Mouse (Mus musculus) forebrain, embryonic 11.5 days (tissue): ENCODE data around the gene Scaf4. TPM values are rescaled to one million over a fixed set of nuclear protein-coding genes. Genes with fewer than 3 reads are reported as not detected.

Experiments used
- ATAC-seq: fragments of 200-750 bp; cut with Nextera tagmentation; replicated peaks from 2 replicates; pipeline ENCODE4 v1.8.0; 2017; ENCODE audit warnings: moderate TSS enrichment; ENCODE audit not compliant: low FRiP score
- DNase-seq: peaks from one replicate; pipeline ENCODE4 v3.0.0-alpha.2; 2017; ENCODE audit warnings: low spot score
- H3K27ac ChIP-seq: fragments of 300-500 bp; sonication (generic); 2 replicates; pipeline ENCODE4 v1.5.1; 2014; ENCODE audit warnings: low read depth, low read length
- H3K27me3 ChIP-seq: fragments of 300-500 bp; sonication (generic); 2 replicates; pipeline ENCODE4 v1.6.1; 2014; ENCODE audit warnings: mild to moderate bottlenecking, low read length, mixed read lengths; ENCODE audit not compliant: control insufficient read depth, insufficient read depth
- H3K36me3 ChIP-seq: fragments of 300-500 bp; sonication (generic); 2 replicates; pipeline ENCODE4 v1.6.1; 2014; ENCODE audit warnings: mild to moderate bottlenecking, low read length, moderate library complexity, mixed read lengths; ENCODE audit not compliant: control insufficient read depth, insufficient read depth
- H3K4me1 ChIP-seq: fragments of 300-500 bp; sonication (generic); replicated peaks from 2 replicates; pipeline ENCODE4 v1.6.1; 2014; ENCODE audit warnings: low read length, mixed read lengths; ENCODE audit not compliant: control insufficient read depth, insufficient read depth
- H3K4me2 ChIP-seq: fragments of 300-500 bp; sonication (generic); 2 replicates; pipeline ENCODE4 v1.6.1; 2014; ENCODE audit warnings: low read depth, mild to moderate bottlenecking, low read length, moderate library complexity, mixed read lengths; ENCODE audit not compliant: severe bottlenecking
- H3K4me3 ChIP-seq: fragments of 300-500 bp; sonication (generic); 2 replicates; pipeline ENCODE4 v1.5.1; 2014; ENCODE audit warnings: low read depth, low read length
- H3K9ac ChIP-seq: fragments of 300-500 bp; sonication (generic); 2 replicates; pipeline ENCODE4 v1.6.1; 2014; ENCODE audit warnings: low read length
- H3K9me3 ChIP-seq: fragments of 300-500 bp; sonication (generic); 2 replicates; pipeline ENCODE4 v1.6.1; 2016; ENCODE audit warnings: low read length, mixed read lengths; ENCODE audit not compliant: control insufficient read depth
- WGBS: fragments of 180-500 bp; shearing (Covaris S2); extraction: QIAGEN DNeasy Blood & Tissue Kit; methylation state at CpG from one replicate; pipeline ENCODE4 v1.1.7; 2014; 5-methylcytosine and 5-hydroxymethylcytosine counted together
- polyA plus RNA-seq: library from polyadenylated mRNA; unstranded; fragments of >200 nt; fragmentation: Nextera tagmentation; extraction: Ambion mirVana; gene quantifications from 2 replicates; pipeline ENCODE4 v1.2.1, GENCODE M21; 2014

The Scaf4 gene
- 43.0 and 43.3 TPM in 2 replicates for polyA plus RNA-seq

DNA sequence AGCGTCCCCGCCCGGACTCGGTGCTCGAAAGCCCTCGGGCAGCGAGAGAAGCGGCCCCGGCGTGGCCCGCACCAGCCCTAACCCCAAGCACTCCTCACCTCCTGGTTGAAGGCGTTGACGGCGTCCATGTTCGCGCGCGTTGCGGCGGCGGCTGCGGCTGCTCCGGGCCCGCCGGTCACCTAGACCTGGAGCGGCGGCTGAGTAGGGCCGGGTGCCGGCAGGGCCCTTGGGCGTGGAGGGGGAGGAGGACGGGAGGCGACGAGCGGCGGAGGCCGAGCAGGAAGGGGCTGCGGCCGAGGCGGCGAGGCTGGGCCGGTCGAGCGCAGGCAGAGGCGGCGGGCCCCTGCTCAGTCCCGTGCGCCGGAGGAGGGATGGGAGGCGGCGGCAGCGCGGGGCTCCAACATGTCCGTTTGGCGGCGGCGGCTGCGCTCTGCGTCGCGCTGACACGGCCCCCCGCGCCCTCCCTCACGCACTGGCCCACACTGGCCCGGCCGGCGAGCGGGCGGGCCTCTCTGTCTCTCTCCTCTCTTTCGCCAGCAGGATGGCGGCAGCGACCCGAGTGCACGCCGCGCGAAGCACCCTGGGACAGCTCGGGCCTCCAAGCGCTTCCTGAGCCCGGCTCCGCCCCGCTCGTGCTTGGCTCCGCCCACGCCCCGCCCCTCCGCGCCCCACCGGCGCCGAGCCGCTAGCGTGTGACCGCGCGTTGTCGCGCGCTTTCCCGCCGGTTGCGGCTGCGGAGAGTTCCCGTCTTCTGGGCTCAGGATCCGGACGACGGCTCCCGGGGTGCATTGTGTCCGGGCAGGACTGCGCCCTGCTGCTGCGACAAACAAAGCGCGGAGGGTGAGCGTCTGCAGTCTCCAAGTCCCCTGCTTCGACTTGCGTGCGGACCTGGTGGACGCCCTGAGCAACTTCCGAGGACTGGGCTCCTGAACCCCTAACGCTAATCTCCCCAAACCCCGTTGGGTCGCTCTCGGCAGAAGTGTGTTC is at the start of gene Scaf4:
TSS of gene Scaf4 (minus strand) at position 599 of the 987 bp plus-strand sequence.
- H3K27ac ChIP-seq, result peak within 1 kb of the TSS; percentile 93
- H3K36me3 ChIP-seq, result no peaks in the 10 kb centered on the region; the same call in 1 of the 2 replicates
- peak; percentile 97 for ATAC-seq
- no peaks in the 10 kb centered on the region for H3K9me3 ChIP-seq
- H3K4me3 ChIP-seq, result peak within 1 kb of the TSS; percentile 99
- H3K4me2 ChIP-seq, result peak within 1 kb of the TSS; percentile 74
- WGBS, result under 1% methylated on average over 91 of the region's 123 CpGs
- DNase-seq, result peak; percentile 98
- peak within 1 kb of the TSS; percentile 98 for H3K9ac ChIP-seq
- no peaks in the 10 kb centered on the region for H3K27me3 ChIP-seq
- H3K4me1 ChIP-seq, result peaks cover 6% of the 10 kb centered on the region

DNA sequence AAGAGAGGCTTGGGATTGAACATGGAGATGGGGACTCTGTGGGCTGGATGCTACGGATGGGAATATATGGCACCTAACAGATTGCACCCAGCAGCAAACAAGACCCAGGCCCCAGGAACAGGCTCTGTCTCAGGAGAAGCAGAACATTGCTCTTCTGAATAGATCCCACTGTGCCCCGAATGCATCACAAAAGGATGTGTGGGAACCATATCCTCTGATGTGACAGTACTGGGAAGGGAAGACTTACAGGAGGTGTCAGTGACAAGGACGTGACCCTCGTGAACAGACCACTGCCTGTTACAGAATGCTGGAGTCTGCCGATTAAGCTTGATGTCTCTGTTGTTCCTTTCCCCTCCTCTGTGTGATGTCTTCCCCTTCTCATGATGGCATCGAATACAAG is 48.2 kb upstream of the Scaf4 start:
- H3K9me3 ChIP-seq, result no peaks in the 10 kb centered on the region
- DNase-seq (peak; percentile 4), ATAC-seq (no peak)
- no peak overlapping the region for H3K27ac ChIP-seq
- no peaks in the 10 kb centered on the region for H3K27me3 ChIP-seq
- no peak overlapping the region for H3K4me3 ChIP-seq
- H3K4me1 ChIP-seq, result no peaks in the 10 kb centered on the region
- H3K4me2 ChIP-seq, result no peak overlapping the region
- H3K36me3 ChIP-seq, result no peaks in the 10 kb centered on the region
- WGBS, result 77% methylated on average over 6 of the region's 6 CpGs
- no peak overlapping the region for H3K9ac ChIP-seq

DNA sequence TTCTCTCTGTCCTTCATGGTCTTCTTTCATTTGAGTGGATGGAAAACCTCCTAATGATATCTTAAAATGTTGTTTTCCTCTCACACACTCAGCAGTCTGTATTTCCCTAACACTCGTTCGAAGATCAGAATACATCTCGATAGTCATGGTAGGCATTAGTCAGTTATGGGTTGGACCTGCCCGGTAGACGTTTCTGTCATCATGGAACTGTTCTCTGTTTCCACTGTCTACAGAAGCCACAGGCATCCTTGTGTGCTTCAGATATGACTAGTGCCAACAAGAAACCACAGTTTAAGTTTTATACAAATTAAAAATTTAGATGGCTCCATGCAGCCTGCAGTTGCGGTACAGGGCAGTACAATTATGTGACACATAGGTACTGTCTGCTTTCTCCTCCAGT is 46.7 kb upstream of the Scaf4 start:
- 95% methylated on average over 6 of the region's 6 CpGs for WGBS
- Histone ChIP-seq H3K4me2 (no peak overlapping the region), H3K27ac (no peak overlapping the region), H3K4me1 (no peaks in the 10 kb centered on the region), H3K36me3 (no peaks in the 10 kb centered on the region), H3K27me3 (no peaks in the 10 kb centered on the region), H3K4me3 (no peak overlapping the region), H3K9me3 (no peaks in the 10 kb centered on the region), H3K9ac (no peak overlapping the region)
- DNase-seq (no peak), ATAC-seq (no peak)

DNA sequence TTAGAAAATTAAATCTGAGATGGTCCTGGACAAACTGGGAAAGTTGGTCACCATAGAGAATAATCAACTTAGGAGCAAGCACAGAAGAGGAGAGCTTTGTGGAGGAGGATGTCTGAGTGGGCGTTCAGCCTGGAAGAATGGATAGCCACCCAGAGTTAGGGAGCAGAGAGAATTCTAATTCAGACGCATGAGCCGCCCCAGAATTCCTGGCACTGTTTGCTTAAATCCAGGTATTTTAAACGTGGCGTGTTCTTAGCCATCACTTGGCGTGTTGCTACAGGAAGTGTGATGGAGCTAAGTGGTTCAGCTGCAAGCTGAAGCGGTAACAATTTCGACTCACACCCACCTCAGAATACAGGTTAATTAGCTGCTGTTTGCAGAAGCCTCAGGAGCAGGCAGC is 45.2 kb upstream of the Scaf4 start:
- 84% methylated on average over 8 of the region's 8 CpGs for WGBS
- Histone ChIP-seq H3K27me3 (no peaks in the 10 kb centered on the region), H3K4me3 (no peak overlapping the region), H3K4me2 (no peak overlapping the region), H3K27ac (no peak overlapping the region), H3K9me3 (no peaks in the 10 kb centered on the region), H3K4me1 (no peaks in the 10 kb centered on the region), H3K9ac (no peak overlapping the region), H3K36me3 (no peaks in the 10 kb centered on the region)
- DNase-seq (no peak), ATAC-seq (no peak)

DNA sequence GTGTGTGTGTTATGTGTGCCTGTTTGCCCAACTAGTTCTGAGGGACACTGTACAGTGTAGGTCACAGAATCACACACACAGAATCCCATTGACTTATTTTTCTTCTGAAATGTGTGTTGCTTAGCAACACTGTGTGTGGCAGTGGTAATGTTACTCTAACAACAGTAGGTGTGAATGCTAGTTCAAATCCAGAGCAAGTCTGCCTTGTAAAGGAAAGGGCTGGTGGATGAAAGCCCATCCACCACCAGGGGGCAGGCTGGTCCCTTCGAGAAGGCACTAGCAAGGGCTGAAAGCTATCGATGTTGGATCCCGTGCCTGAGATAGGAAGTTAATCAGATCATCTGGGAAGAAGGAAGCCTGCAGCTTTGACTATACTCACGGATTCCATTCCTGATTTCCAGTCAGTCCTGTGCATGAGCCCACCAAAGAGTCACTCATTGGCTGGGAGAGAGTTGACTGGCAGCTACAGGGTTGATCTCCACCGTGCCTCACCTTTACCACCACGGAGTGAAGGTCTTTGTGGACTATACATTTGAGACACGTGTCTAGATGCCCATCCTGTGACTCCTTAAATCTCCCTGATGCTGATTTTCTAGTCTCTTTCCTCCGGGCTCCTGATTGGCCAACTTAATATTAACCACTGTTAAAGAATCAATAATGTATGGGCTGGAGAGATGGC is 38.7 kb upstream of the Scaf4 start:
- Histone ChIP-seq H3K9me3 (no peaks in the 10 kb centered on the region), H3K27ac (no peak overlapping the region), H3K4me3 (no peak overlapping the region), H3K4me1 (peaks cover 4% of the 10 kb centered on the region; the same call in 1 of the 2 replicates), H3K27me3 (no peaks in the 10 kb centered on the region), H3K9ac (no peak overlapping the region), H3K4me2 (no peak overlapping the region), H3K36me3 (no peaks in the 10 kb centered on the region)
- WGBS, result 33% methylated on average over 8 of the region's 8 CpGs
- DNase-seq (peak; percentile 90), ATAC-seq (peak; percentile 63)

DNA sequence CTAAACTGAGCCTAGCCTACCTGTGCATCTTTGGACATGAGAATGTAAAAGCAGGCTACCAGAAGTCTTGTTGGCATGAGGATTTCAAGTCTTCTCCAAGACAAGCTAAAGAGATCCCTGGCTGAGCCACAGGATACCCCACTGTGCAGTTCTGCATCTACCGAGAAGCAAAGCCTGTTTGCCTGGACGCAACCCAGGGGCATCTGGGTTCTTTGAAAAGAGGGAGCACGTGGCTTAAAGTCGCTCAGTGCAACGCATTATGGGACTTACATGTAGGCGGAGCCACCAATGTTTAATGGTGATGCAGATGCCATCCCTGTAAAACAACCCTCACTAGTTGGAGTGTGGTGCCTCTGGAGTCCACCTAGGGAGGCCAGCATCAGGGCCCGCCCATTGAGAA is 35.0 kb upstream of the Scaf4 start:
- H3K9me3 ChIP-seq, result no peaks in the 10 kb centered on the region
- H3K9ac ChIP-seq, result no peak overlapping the region
- 78% methylated on average over 7 of the region's 7 CpGs for WGBS
- H3K27ac ChIP-seq, result no peak overlapping the region
- H3K4me2 ChIP-seq, result no peak overlapping the region
- no peaks in the 10 kb centered on the region for H3K36me3 ChIP-seq
- H3K4me1 ChIP-seq, result peaks cover 4% of the 10 kb centered on the region; the same call in 1 of the 2 replicates
- no peak overlapping the region for H3K4me3 ChIP-seq
- DNase-seq (no peak), ATAC-seq (no peak)
- H3K27me3 ChIP-seq, result no peaks in the 10 kb centered on the region

DNA sequence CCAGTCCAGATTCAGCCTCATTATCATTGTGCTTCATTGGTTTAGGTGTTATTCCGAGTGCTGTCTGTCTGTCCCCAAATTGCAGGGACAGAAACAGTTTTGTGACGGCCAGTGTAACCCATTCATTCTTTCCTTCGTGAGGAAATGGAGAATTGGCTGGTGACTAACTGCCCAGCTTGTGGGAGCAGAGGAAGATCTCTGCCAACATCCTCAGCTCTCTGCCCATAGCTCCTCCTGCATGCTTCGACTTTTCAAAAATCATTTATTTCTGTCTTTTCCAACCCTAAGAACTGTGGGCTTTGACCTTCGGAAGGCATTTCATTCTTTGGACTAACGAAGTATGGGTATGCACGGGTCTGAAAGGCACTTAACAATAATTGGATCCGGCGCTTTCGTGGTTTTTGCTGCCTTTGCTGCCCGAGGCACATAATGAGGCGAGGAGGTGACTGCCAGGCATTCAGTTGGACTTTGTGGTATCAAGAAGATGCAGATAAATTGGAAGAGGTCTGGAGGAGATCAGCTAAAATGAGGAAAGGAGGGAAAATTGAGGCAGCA is 34.1 kb upstream of the Scaf4 start:
- H3K4me1 ChIP-seq, result peaks cover 4% of the 10 kb centered on the region; the same call in 1 of the 2 replicates
- H3K27me3 ChIP-seq, result no peaks in the 10 kb centered on the region
- 46% methylated on average over 12 of the region's 12 CpGs for WGBS
- H3K9me3 ChIP-seq, result no peaks in the 10 kb centered on the region
- ATAC-seq (no peak), DNase-seq (no peak)
- H3K4me3 ChIP-seq, result no peak overlapping the region
- H3K4me2 ChIP-seq, result no peak overlapping the region
- no peak overlapping the region for H3K9ac ChIP-seq
- no peak overlapping the region for H3K27ac ChIP-seq
- no peaks in the 10 kb centered on the region for H3K36me3 ChIP-seq

DNA sequence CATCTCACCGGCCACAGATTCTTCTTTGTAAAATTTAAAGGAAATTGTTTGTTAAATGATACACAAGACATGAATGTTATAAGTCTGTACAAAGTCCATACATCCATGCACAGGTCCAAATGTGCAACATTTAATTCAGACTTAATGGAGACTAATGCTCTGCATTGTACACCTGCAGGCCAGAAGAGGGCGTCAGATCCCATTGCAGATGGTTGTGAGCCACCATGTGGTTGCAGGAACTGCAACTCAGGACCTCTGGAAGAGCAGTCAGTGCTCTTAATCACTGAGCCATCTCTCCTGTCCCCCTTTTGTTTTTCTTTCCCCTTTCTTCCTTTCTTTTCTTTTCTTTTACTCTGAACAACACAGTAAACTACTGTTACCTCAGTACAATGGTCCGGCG is 33.5 kb upstream of the Scaf4 start:
- Histone ChIP-seq H3K36me3 (no peaks in the 10 kb centered on the region), H3K9me3 (no peaks in the 10 kb centered on the region), H3K9ac (no peak overlapping the region), H3K27ac (no peak overlapping the region), H3K27me3 (no peaks in the 10 kb centered on the region), H3K4me2 (no peak overlapping the region), H3K4me3 (no peak overlapping the region), H3K4me1 (peaks cover 4% of the 10 kb centered on the region; the same call in 1 of the 2 replicates)
- no peak for DNase-seq
- WGBS, result 78% methylated on average over 4 of the region's 4 CpGs
- no peak for ATAC-seq
